Mouse (Mus musculus): ENCODE data around the gene Mbtps2. TPM values are rescaled to one million over a fixed set of nuclear protein-coding genes. Genes with fewer than 3 reads are reported as not detected.

Gene Mbtps2
- total RNA-seq (2021) (10 to 100 TPM; 19.7 to 21.4 TPM), polyA plus RNA-seq (2012; rRNA removed) (2.7 and 6.7 TPM in 2 replicates)
- long read RNA-seq, partial matches to known transcripts = 1 of 4 reads
- long read RNA-seq, other reads (novel, unspliced or antisense) = 3 of 4 reads

DNA sequence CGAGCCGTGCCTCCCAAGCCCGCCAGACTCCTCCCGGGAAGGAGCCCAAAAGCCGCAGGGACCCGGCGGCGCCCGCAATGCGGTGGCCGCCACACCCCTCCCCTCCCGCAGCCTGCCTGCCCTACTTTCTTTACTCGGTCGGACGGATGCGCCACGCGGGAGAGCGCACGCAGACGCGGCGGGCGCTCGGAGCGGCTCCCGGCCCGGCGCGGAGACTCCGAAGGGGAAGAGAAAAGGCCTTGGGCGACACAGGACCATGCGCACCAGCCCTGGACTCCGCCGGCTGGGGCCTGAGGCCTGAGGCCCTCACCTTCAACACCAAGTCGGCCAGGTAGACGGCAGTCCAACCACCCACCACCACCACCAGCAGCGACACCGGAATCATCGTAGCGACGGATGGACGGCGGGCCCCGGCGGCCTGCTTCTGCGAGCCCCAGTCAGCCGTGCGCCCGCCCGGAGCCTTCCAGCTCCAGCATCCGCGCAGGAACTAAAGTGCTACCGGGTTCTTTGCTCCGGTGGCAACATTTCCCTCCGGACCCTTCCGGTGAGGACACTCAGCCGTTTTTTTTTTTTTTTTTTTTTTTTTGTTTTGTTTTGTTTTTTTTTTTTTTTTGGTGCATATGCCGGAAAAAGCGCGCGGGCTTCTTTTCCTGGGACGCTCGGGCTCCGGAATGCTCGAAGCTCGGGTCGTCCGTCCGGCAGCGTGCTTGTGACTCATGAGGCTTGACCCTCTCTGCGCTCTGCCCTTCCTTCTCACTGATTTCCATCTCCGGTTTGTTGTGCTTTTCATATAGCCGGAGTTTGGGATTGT is at the start of gene Mbtps2:
Gene Mbtps2 (minus strand): TSS at position 530 of the 811 bp plus-strand sequence.
- DNase-seq = peak; percentile 70

DNA sequence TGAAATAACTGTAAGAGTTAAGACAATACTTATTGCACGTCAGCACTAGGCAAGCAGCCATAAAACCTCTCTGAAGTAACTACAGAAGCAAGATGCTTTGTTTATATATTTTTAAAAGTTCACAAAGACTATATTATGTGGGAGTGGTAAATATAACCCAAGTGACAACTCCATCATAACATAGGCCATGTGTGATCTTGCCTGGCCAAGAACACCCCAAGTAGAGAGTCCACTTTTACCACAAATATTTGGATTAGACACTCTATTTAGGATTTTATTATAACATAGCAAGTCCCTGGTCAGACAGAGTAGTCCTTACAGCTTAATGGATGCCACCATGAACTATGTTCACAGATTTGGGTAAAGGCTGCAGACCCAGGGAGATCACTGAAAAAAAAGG is 47.9 kb upstream of the Mbtps2 start:
- no peak for DNase-seq

DNA sequence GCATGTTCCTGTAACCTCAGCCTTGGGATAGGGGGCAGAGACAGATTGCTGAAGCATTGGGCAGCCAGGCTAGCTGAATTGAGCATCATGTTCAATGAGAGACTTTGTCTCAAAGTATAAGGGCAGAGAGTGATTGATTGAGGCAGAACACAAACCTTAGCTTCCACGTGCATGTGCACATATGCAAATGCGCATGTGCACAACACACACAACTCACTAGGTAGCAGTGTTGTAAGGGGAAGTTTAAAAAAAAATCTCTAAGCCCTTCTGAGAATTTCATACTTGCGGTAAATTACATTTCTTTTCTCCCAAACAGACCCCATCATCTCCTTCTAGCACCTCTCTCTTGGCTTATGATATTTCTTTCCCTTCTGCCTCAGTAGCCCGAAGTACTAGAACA is 46.2 kb upstream of the Mbtps2 start:
- DNase-seq = no peak

DNA sequence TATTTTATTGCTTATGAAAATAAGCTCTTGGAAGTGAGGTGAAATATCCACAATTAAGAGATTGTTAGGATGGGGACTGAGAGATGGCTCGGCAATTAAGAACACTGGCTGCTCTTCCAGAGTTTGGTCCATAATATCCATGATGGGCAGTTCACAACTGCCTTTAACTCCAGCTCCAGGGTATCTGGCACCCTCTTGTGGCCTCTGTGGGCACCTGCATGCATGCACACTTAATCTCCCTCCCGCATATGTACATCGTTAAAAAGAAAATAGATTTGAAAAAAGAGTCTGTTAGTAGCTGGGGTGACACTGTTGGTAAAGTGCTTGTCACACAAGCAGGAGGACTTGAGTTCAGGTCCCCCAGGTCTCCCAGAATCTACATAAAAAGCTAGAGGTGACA is 45.8 kb upstream of the Mbtps2 start:
- peak; percentile 24 for DNase-seq

DNA sequence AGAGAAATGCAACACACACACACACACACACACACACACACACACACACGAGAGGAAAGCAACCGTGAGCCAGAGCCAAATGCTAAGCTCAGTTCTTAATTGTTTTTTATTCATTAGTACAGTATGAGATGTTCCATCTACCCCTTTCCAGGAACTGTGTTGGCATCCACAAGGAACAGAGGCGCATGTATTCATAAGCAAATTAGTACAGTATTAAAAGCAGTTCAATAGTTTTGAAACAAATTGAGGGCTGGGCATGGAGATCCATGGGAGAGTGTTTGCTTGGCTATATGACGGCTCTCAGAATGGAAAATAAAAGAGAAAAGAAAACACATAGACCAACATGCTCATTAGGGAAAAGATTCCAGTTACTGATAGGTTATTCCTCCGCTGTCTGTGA is 44.3 kb upstream of the Mbtps2 start:
- no peak for DNase-seq

DNA sequence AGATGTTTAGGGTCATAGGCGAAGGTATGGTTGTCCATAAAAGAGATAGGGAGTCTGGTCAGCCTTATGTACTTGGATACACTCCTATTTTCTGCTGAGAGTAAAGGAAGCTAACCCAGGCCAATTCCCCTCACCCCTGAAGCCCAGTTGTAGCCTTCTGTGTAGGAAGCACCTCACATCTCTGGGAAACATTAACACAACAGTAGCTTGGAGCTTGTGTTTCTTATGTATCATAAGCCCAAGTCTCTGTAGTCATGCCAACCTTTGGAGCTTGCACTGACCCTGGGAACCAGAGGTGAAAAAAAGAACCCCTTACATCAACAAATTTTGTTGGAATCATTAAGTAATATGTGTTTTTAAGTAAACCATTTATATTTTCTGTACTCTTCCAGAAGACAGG is 38.7 kb upstream of the Mbtps2 start:
- no peak for DNase-seq

DNA sequence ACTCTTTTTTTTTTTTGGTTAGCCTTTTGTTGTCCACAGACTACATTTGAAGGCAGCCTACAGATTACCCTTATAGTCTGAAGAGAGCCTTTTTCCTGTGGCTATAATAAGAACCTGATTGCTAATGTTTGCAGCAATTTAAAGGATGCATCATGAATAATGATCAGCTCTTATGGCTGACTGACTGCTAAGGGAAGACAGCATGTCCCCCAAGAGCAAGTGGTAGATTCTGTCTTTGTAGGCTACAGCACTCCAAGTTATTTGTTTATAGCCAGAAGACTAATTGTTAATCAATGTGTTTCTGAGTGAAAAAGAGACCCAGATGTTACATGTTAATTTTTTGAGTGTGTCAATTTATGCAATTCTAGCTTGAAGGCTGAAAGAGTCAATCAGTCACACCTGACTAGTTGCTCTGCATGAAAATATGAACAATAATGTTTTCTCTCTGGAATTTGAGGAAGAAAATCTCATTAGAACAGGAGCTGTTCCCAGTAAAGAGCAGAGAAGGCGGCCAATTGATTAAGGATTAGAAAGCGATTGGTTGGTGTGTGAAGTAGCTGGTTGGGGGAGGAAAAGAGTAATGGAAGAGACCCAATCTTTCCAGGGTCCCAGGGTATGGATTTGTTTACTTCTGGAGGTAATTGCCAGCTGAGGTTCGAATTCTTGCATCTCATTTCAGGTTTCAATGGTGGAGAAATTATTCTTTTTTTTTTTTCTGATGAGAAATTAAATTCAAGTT is 35.3 kb upstream of the Mbtps2 start:
- no peak for DNase-seq

DNA sequence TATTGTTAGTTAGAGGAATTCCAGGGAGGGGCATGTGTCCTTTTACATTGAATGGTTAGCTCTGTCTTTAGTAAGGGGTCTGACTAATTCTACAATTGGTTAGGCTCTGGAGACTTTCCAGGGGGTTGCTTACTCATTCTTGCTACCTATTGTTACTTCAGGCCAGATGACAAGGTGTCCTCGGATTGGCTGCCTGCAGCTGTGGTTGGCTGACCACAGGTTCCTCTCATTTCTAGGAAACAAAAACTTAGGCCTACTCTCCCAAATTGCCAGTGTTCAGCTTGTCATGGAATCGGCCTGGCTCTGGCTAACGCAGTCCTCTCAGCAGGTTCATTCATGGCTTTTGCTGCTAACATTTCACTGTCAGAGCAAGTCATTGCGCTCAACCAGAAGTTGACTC is 31.8 kb upstream of the Mbtps2 start:
- no peak for DNase-seq

DNA sequence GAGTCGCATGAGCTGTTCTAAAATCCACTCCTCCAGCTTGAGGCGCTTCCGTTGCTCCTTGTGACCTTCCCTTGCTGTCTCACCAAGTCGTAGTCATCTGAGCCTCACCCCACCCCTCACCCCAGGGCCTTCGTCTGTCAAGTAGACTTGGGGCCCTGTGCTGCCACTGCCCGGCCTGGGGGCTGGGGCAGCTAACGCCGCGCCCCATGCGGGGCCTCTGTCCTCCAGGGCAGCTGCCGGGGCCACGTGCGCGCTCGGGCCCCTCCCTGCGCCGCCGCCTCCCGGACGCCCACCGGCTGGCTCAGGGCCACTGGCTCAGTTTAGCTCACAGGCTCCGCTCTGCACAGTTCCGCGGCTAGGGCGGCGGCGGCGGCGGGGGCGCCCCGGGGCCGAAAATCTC is 14.4 kb upstream of the Mbtps2 start:
- peak; percentile 33 for DNase-seq

DNA sequence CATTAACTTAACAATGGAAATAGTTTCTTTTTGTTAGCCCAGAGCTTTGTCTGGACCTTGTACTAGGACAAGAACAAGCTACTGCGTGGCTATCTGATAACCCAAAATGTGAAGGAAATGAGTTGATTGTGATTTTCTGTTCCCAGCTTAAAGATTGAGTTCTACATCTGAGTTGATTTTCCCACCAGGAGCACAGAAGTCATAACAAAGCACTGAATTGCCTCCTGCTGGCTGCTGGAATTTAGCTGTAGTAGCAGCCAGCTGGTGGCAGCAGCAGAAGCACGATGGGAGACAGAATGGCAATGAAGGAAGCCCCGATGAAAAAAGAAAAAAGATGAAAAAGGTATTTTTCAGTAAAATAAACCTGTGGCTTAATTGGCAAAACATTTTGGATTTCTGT is 2.9 kb upstream of the Mbtps2 start:
- DNase-seq = peak; percentile 19

DNA sequence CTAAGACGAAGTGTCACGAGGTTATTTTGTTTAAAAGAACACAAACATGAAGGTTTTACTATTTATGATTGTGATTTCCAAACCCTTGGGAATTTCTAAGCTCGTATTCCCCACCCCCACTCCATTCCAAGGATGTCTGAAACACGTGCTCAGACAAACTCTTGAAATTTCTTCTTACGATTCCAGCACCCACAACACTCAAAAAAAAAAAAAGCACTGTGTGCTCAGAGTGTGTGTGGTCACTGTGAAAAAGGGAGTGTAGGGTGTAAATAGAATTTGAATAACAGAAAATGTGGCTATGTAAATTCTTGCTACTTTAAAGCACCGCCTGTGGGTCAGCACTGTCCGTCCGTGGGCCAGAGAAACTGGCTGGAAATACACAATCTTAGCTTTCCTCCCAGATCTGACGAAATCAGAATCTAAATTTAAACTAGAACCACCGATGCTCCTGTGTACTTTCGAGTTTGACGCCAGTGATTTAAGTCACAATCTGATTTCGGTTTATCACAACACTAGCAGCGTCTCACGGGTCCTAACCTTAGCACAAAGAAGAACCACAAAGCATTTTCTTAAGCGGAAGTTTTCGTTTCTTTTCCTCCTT is 830 bp downstream of the Mbtps2 start:
- DNase-seq = no peak

DNA sequence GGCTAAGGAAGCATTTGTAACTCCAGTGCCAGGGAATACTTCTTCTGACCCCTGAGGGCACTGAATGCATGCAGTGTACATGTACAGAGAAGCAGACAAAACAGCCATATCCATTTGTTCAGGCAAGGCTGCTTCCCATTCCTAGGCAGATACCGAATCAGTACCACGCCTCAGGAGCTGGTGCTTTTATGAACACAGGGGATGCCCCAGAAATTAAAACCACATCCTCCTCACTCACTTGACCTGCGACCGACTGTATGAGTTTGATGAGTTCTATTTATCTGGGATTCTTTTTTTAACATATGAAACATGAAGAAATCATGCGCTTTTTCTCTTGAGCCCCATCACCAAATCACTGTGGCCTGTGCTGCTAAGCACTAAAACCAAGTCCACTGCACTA is 1.7 kb downstream of the Mbtps2 start:
- no peak for DNase-seq

DNA sequence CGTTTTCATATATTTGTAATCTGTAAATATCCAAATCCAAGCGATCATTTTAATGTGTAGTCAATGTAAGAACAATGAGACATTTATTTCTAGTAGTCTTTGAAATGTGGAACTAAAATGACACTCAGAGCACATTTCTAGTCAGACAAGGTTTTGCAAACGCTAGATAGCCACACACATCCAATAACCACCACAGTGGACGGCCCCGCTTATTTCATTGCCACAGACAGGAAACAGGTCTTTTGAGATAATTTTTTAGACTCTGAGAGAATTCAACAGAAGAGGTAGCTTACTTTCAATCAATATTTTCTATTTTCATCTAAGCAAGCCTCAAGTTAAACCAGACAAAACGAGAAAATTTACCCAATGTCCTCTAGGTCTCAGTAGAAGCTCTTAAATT is 2.6 kb downstream of the Mbtps2 start:
- no peak for DNase-seq

DNA sequence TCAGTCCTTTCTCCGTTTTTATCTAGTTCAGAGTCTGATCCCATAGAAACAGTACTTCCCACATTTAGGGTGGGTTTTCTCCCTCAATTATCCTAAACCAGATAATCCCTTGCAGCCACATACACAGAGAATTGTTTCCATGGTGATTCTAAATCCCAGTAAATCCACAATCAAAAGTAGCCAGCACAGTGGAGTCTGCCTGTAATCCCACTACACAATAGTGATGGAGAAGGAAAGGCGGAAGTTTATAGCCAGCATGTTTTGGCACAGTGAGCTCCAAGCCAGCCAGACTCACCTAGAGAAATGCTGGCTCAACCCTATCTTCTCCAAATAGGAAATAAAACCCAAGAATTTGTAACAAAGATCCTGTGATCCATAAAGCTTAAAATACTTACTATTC is 3.9 kb downstream of the Mbtps2 start:
- no peak for DNase-seq

DNA sequence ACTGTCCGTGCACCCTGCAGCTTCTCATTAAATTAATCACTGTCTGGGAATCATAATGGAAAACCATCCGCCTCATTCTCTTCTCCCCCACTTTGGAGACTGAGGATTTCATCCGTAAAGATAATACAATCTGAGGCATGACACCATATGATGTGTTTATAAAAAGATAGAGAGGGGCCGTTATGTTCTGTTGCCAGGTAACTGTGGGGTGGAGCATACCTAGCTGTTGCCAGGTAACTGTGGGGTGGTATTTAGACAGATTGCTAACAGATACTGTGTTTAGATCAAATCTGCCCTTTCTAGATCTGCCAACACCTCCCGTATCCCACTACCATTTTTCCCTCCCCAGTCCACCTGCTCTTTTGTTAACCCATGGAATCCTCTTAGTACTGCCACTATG is 11.5 kb downstream of the Mbtps2 start:
- DNase-seq = no peak

DNA sequence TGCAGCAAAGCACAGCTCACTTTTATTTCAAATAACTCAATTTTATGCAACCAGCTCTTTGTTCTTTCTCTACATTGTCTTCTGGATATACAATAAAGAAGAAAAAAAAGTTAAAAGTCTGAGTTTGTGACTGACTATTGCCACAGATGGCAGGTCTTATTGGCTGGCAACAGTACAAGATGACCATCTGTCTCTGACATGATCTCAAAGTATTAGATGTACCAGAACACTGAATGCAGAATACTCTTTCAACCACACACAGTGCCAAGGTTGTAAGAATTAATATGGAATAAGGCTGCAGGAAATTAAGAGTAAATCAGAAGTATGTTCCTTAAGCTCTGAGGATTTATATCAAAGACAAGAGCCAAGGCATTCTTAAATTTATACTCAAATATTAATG is 12.1 kb downstream of the Mbtps2 start:
- no peak for DNase-seq

DNA sequence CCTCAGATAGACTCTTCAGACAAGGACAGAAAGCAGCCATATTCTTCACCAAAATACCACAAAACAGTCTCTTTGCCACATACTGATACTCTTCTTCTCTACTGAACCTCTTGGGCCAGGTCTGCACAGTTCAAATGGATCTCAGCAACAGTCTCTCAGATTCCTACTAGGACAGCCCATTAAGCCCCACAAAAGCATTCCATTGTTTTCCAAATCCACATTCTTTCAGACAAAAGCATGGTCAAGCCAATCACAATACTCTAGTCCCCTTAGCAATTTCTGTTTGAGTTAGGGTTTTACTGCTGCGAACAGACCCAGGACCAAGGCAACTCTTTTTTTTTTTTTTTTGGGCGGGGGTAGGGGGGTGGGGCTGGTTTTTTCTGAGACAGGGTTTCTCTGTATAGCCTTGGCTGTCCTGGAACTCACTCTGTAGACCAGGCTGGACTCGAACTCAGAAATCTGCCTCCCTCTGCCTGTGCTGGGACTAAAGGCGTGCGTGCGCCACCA is 19.4 kb downstream of the Mbtps2 start:
- no peak for DNase-seq

DNA sequence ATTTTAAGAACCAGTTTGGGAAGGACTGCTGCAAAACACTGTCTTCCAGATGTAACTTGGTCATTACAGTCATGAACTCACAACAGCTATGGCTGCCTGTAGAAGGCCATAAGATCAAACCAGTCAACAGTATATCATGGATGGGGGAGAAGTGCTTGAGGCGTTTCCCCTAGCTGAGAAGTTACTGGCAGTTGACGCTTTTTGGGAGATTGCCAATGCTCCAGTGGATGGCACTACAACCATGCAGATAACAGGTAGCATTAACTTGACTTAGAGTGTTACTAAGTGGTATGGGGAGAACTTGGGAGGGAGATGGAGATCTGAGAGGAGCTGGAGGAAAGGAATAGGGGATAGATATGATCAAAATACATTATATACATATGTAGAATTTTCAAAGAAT is 23.8 kb downstream of the Mbtps2 start:
- no peak for DNase-seq

DNA sequence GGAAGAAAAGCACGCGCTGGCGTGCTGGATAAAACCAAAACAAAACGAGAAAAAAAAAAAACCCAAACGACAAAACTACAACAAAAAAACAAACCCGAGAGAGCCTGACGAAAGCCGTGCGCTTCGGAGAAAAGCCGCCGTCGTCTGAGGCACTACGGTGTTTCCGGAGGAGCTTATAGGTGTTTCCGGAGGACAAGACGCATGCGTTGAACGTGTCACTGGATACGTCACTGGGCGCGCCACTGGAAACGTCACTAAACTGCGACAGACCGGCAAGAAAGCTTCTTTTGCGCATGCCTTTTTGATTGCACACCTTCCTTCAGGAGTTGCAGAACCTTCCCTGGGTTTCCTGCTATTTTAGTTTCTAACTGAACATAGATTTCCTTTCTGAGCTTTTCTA is 29.7 kb downstream of the Mbtps2 start, which contains the start of gene Yy2:
Gene Yy2 (minus strand): TSS at position 146 of the 400 bp plus-strand sequence.
- DNase-seq = no peak

DNA sequence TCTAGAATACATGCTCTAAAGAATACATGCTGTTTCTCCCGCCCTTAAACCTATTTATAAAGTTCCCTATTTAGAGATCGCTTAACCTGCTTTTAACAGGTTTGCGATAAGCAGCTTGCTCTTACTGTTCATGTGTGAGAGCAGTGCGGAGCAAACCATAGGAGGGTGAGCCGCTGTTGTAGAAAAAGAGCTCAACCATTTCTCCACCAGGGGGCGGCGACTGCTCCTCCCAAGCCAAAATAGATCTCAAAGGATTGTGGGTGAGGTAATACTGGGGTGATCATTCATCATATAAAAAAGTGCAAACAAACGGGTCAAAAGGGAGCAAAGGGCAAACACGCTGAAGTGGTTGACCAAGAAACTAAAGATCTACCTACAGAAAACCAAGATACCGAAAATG is 34.7 kb downstream of the Mbtps2 start:
- DNase-seq = no peak

DNA sequence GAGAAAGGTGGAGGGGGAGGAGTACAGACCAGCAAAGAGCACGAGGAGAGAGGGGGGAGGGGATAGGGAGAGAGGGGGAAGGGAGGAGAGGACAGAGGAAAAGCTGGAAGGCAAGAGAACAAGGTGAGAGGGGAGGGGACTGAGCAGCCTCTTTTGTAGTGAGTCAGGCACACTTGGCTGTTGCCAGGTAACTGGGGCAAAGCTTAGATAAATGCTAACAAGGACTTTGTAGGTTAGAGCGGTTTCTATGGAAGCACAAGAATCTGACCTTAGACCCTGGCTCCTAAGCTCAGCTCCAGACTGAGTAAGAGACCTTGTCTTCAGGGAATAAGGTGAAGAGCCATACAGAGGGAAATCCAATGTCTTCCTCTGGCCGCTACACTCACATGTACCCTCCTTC is 51.4 kb downstream of the Mbtps2 start:
- no peak for DNase-seq

DNA sequence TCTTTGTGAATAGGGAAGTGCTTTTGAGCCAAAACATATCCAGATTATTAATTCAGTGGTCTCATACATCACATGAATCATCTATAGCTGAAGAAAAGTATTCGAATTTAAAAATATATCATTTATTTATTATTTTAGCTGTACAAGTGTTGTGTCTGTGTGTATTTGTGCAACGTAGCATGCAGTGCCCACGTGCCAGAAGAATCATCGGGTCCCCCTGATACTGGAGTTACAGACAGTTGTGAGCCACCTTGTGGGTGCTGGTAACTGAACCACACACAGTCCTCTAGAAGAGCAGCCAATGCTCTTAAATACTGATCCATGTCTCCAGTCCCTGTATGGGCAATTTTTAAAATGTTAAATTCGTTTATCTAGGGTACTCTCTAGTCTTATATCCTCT is 92.1 kb downstream of the Mbtps2 start:
- no peak for DNase-seq

DNA sequence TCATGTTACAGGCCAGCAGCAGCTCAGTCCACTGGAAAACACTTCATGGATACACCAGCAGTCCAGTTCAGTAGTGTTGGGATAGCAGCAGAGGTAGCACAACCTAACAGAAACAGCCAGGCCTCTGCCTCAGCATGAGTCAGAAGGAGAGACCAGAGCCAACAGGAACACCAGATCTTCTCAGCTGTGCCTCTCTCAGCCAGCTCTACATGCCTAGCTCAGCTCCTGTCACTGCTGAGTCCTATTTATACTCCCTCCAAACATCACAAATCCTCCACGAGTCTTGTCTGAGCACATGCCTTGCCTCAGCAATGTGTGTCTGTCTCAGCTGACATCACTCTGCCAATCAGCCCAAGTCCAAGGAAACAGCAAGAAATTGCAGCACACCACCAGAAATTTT is 94.0 kb downstream of the Mbtps2 start:
- no peak for DNase-seq
